Mouse (Mus musculus) heart, postnatal 0 days (tissue): Measurements from ENCODE around the gene Adora1.

ENCODE experiments used
- CTCF ChIP-seq: IDR thresholded peaks from 2 replicates; pipeline ENCODE4 v1.5.1; 2016; ENCODE audit warnings: antibody characterized with exemption, control low read depth, low read depth
- EP300 ChIP-seq: IDR thresholded peaks from 2 replicates; pipeline ENCODE4 v1.6.1; 2016; ENCODE audit warnings: antibody characterized with exemption, low read depth

DNA sequence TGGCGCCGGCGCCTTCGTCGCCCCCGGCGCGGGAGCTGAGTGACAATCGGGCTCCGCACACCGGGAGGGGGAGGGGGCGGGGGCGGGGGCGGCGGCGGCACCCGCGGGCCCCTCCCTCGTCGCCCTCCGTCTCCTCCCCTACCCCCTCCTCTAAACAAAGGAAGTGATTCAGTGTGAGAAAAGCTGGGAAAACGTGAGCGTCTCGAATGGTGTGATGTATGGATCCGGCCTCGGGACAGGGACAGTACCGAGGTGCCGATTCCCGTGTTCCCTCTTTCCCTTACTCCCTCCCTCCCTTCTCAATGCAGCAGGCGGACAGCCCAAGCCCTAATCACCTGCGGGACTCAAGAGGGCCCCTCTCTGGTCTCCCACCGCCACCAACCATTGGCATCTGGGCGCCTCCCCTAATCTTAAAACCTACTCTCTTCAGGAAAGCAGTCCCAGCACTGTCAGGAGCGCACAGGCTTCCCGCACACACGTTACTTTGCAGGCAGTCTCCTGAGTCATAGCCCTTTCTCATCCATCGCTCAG is at the start of gene Adora1:
- no peak for TF ChIP-seq CTCF
- no peak for TF ChIP-seq EP300
